Mouse (Mus musculus) ES-E14 (cell line): Measurements from ENCODE around the gene Zfp612.

ENCODE experiments used
- HCFC1 ChIP-seq: IDR thresholded peaks from 2 replicates; pipeline ENCODE4 v1.6.1; 2012; ENCODE audit warnings: low read length, inconsistent platforms, borderline replicate concordance; ENCODE audit not compliant: insufficient read depth
- MAFK ChIP-seq: IDR thresholded peaks from 2 replicates; pipeline ENCODE4 v1.6.1; 2014; ENCODE audit warnings: mild to moderate bottlenecking, low read depth, low read length, inconsistent platforms; ENCODE audit not compliant: insufficient read depth
- ZC3H11A ChIP-seq: IDR thresholded peaks from 2 replicates; pipeline ENCODE4 v1.6.1; 2012; ENCODE audit warnings: low read depth, mild to moderate bottlenecking, inconsistent platforms, low read length, borderline replicate concordance

GRCm38 (mm10) chr8:110091869-110092268, 12.3 kb downstream of the Zfp612 start:
- TF ChIP-seq HCFC1, result no peak
- TF ChIP-seq MAFK, result no peak
- no peak for TF ChIP-seq ZC3H11A
